Mouse (Mus musculus) MEL (cell line): ENCODE results near the gene Sh3glb2. TPM values are rescaled to one million over a fixed set of nuclear protein-coding genes. Genes with fewer than 3 reads are reported as not detected.
A peak's percentile ranks its signal among the peaks of the same experiment; 100 is the strongest.

ENCODE experiments used
- DNase-seq: peaks from one replicate; pipeline ENCODE4 v3.0.0; 2011; ENCODE audit warnings: low read depth, low spot score
- H3K27ac ChIP-seq: 2 replicates; pipeline ENCODE4 v1.5.1; 2012; ENCODE audit warnings: low read depth, mild to moderate bottlenecking, control low read depth, low read length, moderate library complexity; ENCODE audit not compliant: control insufficient read depth
- H3K27me3 ChIP-seq, 2 experiments: fragments of 150-350 bp in 1 of 2; sonication (generic) in 1 of 2; 2 replicates each; pipeline ENCODE4 v1.6.1; 2012; ENCODE audit warnings: low read length in 2 of 2, mild to moderate bottlenecking in 2 of 2, improper control_type of control experiment in 1 of 2, moderate library complexity in 1 of 2; ENCODE audit not compliant: insufficient read depth in 2 of 2, control insufficient read depth in 1 of 2
- H3K36me3 ChIP-seq, 2 experiments: 2 replicates each; pipeline ENCODE4 v1.6.1; 2012 to 2014; ENCODE audit warnings: low read length in 2 of 2, improper control_type of control experiment in 1 of 2, inconsistent platforms in 1 of 2, mild to moderate bottlenecking in 1 of 2; ENCODE audit not compliant: insufficient read depth in 2 of 2, control insufficient read depth in 1 of 2
- H3K4me1 ChIP-seq, 2 experiments: fragments of 150-350 bp in 1 of 2; sonication (generic) in 1 of 2; 2 replicates each; pipeline ENCODE4 v1.6.1; 2012; ENCODE audit warnings: low read length in 2 of 2, improper control_type of control experiment in 1 of 2, mild to moderate bottlenecking in 1 of 2; ENCODE audit not compliant: insufficient read depth in 2 of 2, control insufficient read depth in 1 of 2
- H3K4me3 ChIP-seq, 2 experiments: fragments of 150-350 bp in 1 of 2; sonication (generic) in 1 of 2; 2 replicates each; pipeline ENCODE4 v1.5.1; 2012; ENCODE audit warnings: low read depth in 2 of 2, low read length in 2 of 2, mild to moderate bottlenecking in 2 of 2, moderate library complexity in 2 of 2, control low read depth in 1 of 2, improper control_type of control experiment in 1 of 2; ENCODE audit not compliant: control insufficient read depth in 1 of 2, insufficient read depth in 1 of 2
- H3K79me2 ChIP-seq: 2 replicates; pipeline ENCODE4 v1.6.1; 2012; ENCODE audit warnings: mild to moderate bottlenecking, low read length, moderate library complexity; ENCODE audit not compliant: control insufficient read depth, poor library complexity, insufficient read depth
- H3K9ac ChIP-seq: 2 replicates; pipeline ENCODE4 v1.6.1; 2012; ENCODE audit warnings: low read depth, mild to moderate bottlenecking, control low read depth, low read length, moderate library complexity; ENCODE audit not compliant: control insufficient read depth, poor library complexity, severe bottlenecking
- H3K9me3 ChIP-seq: fragments of 150-350 bp; sonication (generic); replicated peaks from 2 replicates; pipeline ENCODE4 v1.6.1; 2012; ENCODE audit warnings: mild to moderate bottlenecking, low read length, improper control_type of control experiment, moderate library complexity; ENCODE audit not compliant: insufficient read depth
- BHLHE40 ChIP-seq: IDR thresholded peaks from 2 replicates; pipeline ENCODE4 v1.6.1; 2012; ENCODE audit warnings: low read depth, mild to moderate bottlenecking, inconsistent platforms, low read length, improper control_type of control experiment, borderline replicate concordance
- CHD1 ChIP-seq: IDR thresholded peaks from 2 replicates; pipeline ENCODE4 v1.6.1; 2012; ENCODE audit warnings: low read depth, mild to moderate bottlenecking, inconsistent platforms, low read length, improper control_type of control experiment
- CHD2 ChIP-seq: IDR thresholded peaks from 2 replicates; pipeline ENCODE4 v1.6.1; 2011; ENCODE audit warnings: low read length, improper control_type of control experiment
- E2F4 ChIP-seq: IDR thresholded peaks from 2 replicates; pipeline ENCODE4 v1.6.1; 2011; ENCODE audit warnings: low read depth, low read length, improper control_type of control experiment, borderline replicate concordance
- ELF1 ChIP-seq: IDR thresholded peaks from 2 replicates; pipeline ENCODE4 v1.6.1; 2014; ENCODE audit warnings: low read depth, mild to moderate bottlenecking, inconsistent platforms, low read length, improper control_type of control experiment, moderate library complexity
- ETS1 ChIP-seq: IDR thresholded peaks from 2 replicates; pipeline ENCODE4 v1.6.1; 2012; ENCODE audit warnings: low read depth, mild to moderate bottlenecking, inconsistent platforms, low read length, improper control_type of control experiment, moderate library complexity
- GABPA ChIP-seq: IDR thresholded peaks from 2 replicates; pipeline ENCODE4 v1.6.1; 2012; ENCODE audit warnings: low read depth, mild to moderate bottlenecking, inconsistent platforms, low read length, improper control_type of control experiment, moderate library complexity
- GATA1 ChIP-seq: IDR thresholded peaks from 2 replicates; pipeline ENCODE4 v1.6.1; 2011; ENCODE audit warnings: low read depth, low read length, improper control_type of control experiment
- JUND ChIP-seq: IDR thresholded peaks from 2 replicates; pipeline ENCODE4 v1.6.1; 2011; ENCODE audit warnings: low read depth, mild to moderate bottlenecking, improper control_type of control experiment, low read length
- MEF2A ChIP-seq: IDR thresholded peaks from 2 replicates; pipeline ENCODE4 v1.6.1; 2014; ENCODE audit warnings: low read depth, mild to moderate bottlenecking, inconsistent platforms, low read length, improper control_type of control experiment; ENCODE audit not compliant: poor library complexity, insufficient replicate concordance, severe bottlenecking; ENCODE audit errors: extremely low read depth
- MXI1 ChIP-seq: IDR thresholded peaks from 2 replicates; pipeline ENCODE4 v1.6.1; 2011; ENCODE audit warnings: mild to moderate bottlenecking, low read depth, low read length, improper control_type of control experiment
- MYB ChIP-seq: IDR thresholded peaks from 2 replicates; pipeline ENCODE4 v1.6.1; 2011; ENCODE audit warnings: mild to moderate bottlenecking, low read depth, low read length, improper control_type of control experiment
- MYC ChIP-seq: IDR thresholded peaks from 2 replicates; pipeline ENCODE4 v1.6.1; 2011; ENCODE audit warnings: low read depth, mild to moderate bottlenecking, low read length, improper control_type of control experiment, moderate library complexity
- NRF1 ChIP-seq: IDR thresholded peaks from 2 replicates; pipeline ENCODE4 v1.6.1; 2014; ENCODE audit warnings: low read depth, mild to moderate bottlenecking, inconsistent platforms, low read length, improper control_type of control experiment, moderate library complexity; ENCODE audit not compliant: poor library complexity, insufficient read depth, severe bottlenecking
- POLR2AphosphoS2 ChIP-seq: IDR thresholded peaks from 2 replicates; pipeline ENCODE4 v1.6.1; 2011; ENCODE audit warnings: low read length, improper control_type of control experiment
- POLR2AphosphoS5 ChIP-seq: IDR thresholded peaks from 2 replicates; pipeline ENCODE4 v1.6.1; 2012; ENCODE audit warnings: low read depth, borderline replicate concordance, mild to moderate bottlenecking, inconsistent platforms, low read length, moderate library complexity, mixed read lengths
- RAD21 ChIP-seq: IDR thresholded peaks from 2 replicates; pipeline ENCODE4 v1.6.1; 2011; ENCODE audit warnings: mild to moderate bottlenecking, low read depth, low read length, improper control_type of control experiment
- SIN3A ChIP-seq: IDR thresholded peaks from 2 replicates; pipeline ENCODE4 v1.6.1; 2012; ENCODE audit warnings: low read length, improper control_type of control experiment, inconsistent platforms
- SMC3 ChIP-seq: IDR thresholded peaks from 2 replicates; pipeline ENCODE4 v1.6.1; 2011; ENCODE audit warnings: low read depth, low read length, improper control_type of control experiment
- TAL1 ChIP-seq: IDR thresholded peaks from 2 replicates; pipeline ENCODE4 v1.6.1; 2012; ENCODE audit warnings: mild to moderate bottlenecking, inconsistent platforms, low read length, moderate library complexity, mixed read lengths
- TBP ChIP-seq: IDR thresholded peaks from 2 replicates; pipeline ENCODE4 v1.8.0; 2011; ENCODE audit warnings: low read depth, low read length, improper control_type of control experiment
- TCF12 ChIP-seq: IDR thresholded peaks from 2 replicates; pipeline ENCODE4 v1.6.1; 2014; ENCODE audit warnings: low read depth, mild to moderate bottlenecking, inconsistent platforms, low read length, improper control_type of control experiment, moderate library complexity
- ZC3H11A ChIP-seq: IDR thresholded peaks from 2 replicates; pipeline ENCODE4 v1.6.1; 2012; ENCODE audit warnings: low read depth, mild to moderate bottlenecking, inconsistent platforms, low read length, improper control_type of control experiment
- polyA plus RNA-seq, 2 experiments: library from polyadenylated mRNA; stranded (reverse) in 1 of 2; unstranded in 1 of 2; fragments of >175 nt in 1 of 2; fragments of >200 nt in 1 of 2; gene quantifications; 2 replicates each; pipeline versions ENCODE4 v1.2.1 to v1.2.4; 2012; ENCODE audit warnings: low replicate concordance in 2 of 2, low read depth in 1 of 2; ENCODE audit not compliant: insufficient read length in 2 of 2, insufficient read depth in 1 of 2, missing spikeins in 1 of 2
- total RNA-seq: library from RNA; depleted of rRNA; stranded (reverse); fragments of 300-350 nt; gene quantifications from 2 replicates; pipeline ENCODE4 v1.2.3, GENCODE M21; 2012

Gene Sh3glb2
- total and polyA plus RNA-seq, 3 experiments = 48.0 to 60.1 TPM; not detected in 1

GRCm38 (mm10) chr2:30403870-30404269, 44.7 kb upstream of the Sh3glb2 start:
- no peaks in the 10 kb centered on the region for H3K9me3 ChIP-seq
- peaks cover 0 to 3% of the 10 kb centered on the region in 2 experiments; a peak in 2 of 4 replicates for H3K36me3 ChIP-seq
- DNase-seq = no peak
- H3K4me1 ChIP-seq = no peaks in the 10 kb centered on the region
- TF ChIP-seq CHD1 (no peak), MEF2A (no peak), POLR2AphosphoS5 (peak; percentile 38; the same call in 1 of the 2 replicates), SIN3A (no peak), NRF1 (no peak), MYC (no peak), CHD2 (no peak)
- TF ChIP-seq, all 39 proteins: peak for 1
- no peaks in the 10 kb centered on the region for H3K27me3 ChIP-seq
- H3K9ac ChIP-seq = no peak overlapping the region
- no peaks in the 10 kb centered on the region for H3K79me2 ChIP-seq
- no peak overlapping the region for H3K4me3 ChIP-seq
- H3K27ac ChIP-seq = no peak overlapping the region

- peaks cover 0 to 3% of the 10 kb centered on the region in 2 experiments; a peak in 2 of 4 replicates for H3K36me3 ChIP-seq
- TF ChIP-seq GABPA = no peak
- TF ChIP-seq GATA1 = no peak
- no peak for TF ChIP-seq RAD21
- no peak for TF ChIP-seq BHLHE40
- no peak for TF ChIP-seq E2F4
- no peak for TF ChIP-seq TCF12
- TF ChIP-seq SMC3 = no peak
- TF ChIP-seq ELF1 = no peak
- TF ChIP-seq MYB = no peak
- TF ChIP-seq ZC3H11A = no peak
- no peak for TF ChIP-seq POLR2AphosphoS2
- no peak for TF ChIP-seq TBP
- TF ChIP-seq MXI1 = no peak
- no peak for TF ChIP-seq ETS1
- TF ChIP-seq TAL1 = no peak
- no peak for TF ChIP-seq JUND
- TF ChIP-seq MEF2A = no peak
Observed at GRCm38 (mm10) chr2:30402843-30403242, 43.7 kb upstream of the Sh3glb2 start.

More at GRCm38 (mm10) chr2:30402843-30403242, 43.7 kb upstream of the Sh3glb2 start:
- Histone ChIP-seq H3K79me2 (no peaks in the 10 kb centered on the region), H3K9ac (no peak overlapping the region), H3K27ac (no peak overlapping the region), H3K27me3 (no peaks in the 10 kb centered on the region), H3K4me1 (no peaks in the 10 kb centered on the region), H3K4me3 (no peak overlapping the region), H3K9me3 (no peaks in the 10 kb centered on the region)
- DNase-seq = no peak
